Mouse (Mus musculus) liver, embryonic 16.5 days (tissue): ENCODE results near the gene Gm5460. TPM values are rescaled to one million over a fixed set of nuclear protein-coding genes. Genes with fewer than 3 reads are reported as not detected.

ENCODE experiments used
- ATAC-seq: fragments of 200-750 bp; cut with Nextera tagmentation; 2 replicates; pipeline ENCODE4 v1.8.0; 2017; ENCODE audit warnings: low read depth, mild to moderate bottlenecking, moderate number of reproducible peaks, moderate library complexity
- H3K27ac ChIP-seq: fragments of 300-500 bp; sonication (generic); 2 replicates; pipeline ENCODE4 v1.5.1; 2014; ENCODE audit warnings: mild to moderate bottlenecking, low read length
- H3K27me3 ChIP-seq: fragments of 300-500 bp; sonication (generic); 2 replicates; pipeline ENCODE4 v1.6.1; 2014; ENCODE audit warnings: low read depth, low read length, mixed read lengths; ENCODE audit not compliant: control insufficient read depth, insufficient read depth
- H3K36me3 ChIP-seq: fragments of 300-500 bp; sonication (generic); 2 replicates; pipeline ENCODE4 v1.6.1; 2014; ENCODE audit warnings: mild to moderate bottlenecking; ENCODE audit not compliant: control insufficient read depth, insufficient read depth
- H3K4me1 ChIP-seq: fragments of 300-500 bp; sonication (generic); 2 replicates; pipeline ENCODE4 v1.6.1; 2014; ENCODE audit warnings: low read depth, low read length, mixed read lengths; ENCODE audit not compliant: control insufficient read depth
- H3K4me2 ChIP-seq: fragments of 300-500 bp; sonication (generic); 2 replicates; pipeline ENCODE4 v1.6.1; 2014; ENCODE audit warnings: low read depth, low read length, mixed read lengths
- H3K4me3 ChIP-seq: fragments of 300-500 bp; sonication (generic); 2 replicates; pipeline ENCODE4 v1.5.1; 2014; ENCODE audit warnings: low read depth, mild to moderate bottlenecking, low read length
- H3K9ac ChIP-seq: fragments of 300-500 bp; sonication (generic); 2 replicates; pipeline ENCODE4 v1.6.1; 2014; ENCODE audit warnings: low read depth, low read length
- H3K9me3 ChIP-seq: fragments of 300-500 bp; sonication (generic); replicated peaks from 2 replicates; pipeline ENCODE4 v1.6.1; 2016; ENCODE audit warnings: low read length; ENCODE audit not compliant: control insufficient read depth
- WGBS: fragments of 180-500 bp; shearing (Covaris S2); extraction: QIAGEN DNeasy Blood & Tissue Kit; methylation state at CpG from one replicate; pipeline ENCODE4 v1.1.7; 2014; ENCODE audit not compliant: insufficient replicate concordance; 5-methylcytosine and 5-hydroxymethylcytosine counted together
- polyA plus RNA-seq: library from polyadenylated mRNA; unstranded; fragments of >200 nt; fragmentation: Nextera tagmentation; extraction: Ambion mirVana; gene quantifications from 2 replicates; pipeline ENCODE4 v1.2.1, GENCODE M21; 2015

The Gm5460 gene
- polyA plus RNA-seq, 1 experiment from 2014 or later = not detected

- H3K4me2 ChIP-seq = no peak overlapping the region
- H3K9me3 ChIP-seq = no peaks in the 10 kb centered on the region
- WGBS = 44% methylated on average over 6 of the region's 6 CpGs
- H3K27ac ChIP-seq = no peak overlapping the region
- H3K36me3 ChIP-seq = no peaks in the 10 kb centered on the region
- H3K4me3 ChIP-seq = no peak overlapping the region
- ATAC-seq = no peak
- H3K27me3 ChIP-seq = no peaks in the 10 kb centered on the region
- no peak overlapping the region for H3K9ac ChIP-seq
- H3K4me1 ChIP-seq = no peaks in the 10 kb centered on the region
Observed at GRCm38 (mm10) chr14:33997427-33997826, 19.1 kb upstream of the Gm5460 start.

GRCm38 (mm10) chr14:34000076-34000475 lies 16.5 kb upstream of the Gm5460 start:
- Histone ChIP-seq H3K4me2 (no peak overlapping the region), H3K27me3 (no peaks in the 10 kb centered on the region), H3K36me3 (no peaks in the 10 kb centered on the region), H3K4me1 (no peaks in the 10 kb centered on the region), H3K9ac (no peak overlapping the region), H3K9me3 (no peaks in the 10 kb centered on the region), H3K4me3 (no peak overlapping the region), H3K27ac (no peak overlapping the region)
- no peak for ATAC-seq

GRCm38 (mm10) chr14:34001445-34001844 lies 15.1 kb upstream of the Gm5460 start:
- Histone ChIP-seq H3K27ac (no peak overlapping the region), H3K4me1 (no peaks in the 10 kb centered on the region), H3K4me3 (no peak overlapping the region), H3K9me3 (no peaks in the 10 kb centered on the region), H3K4me2 (no peak overlapping the region), H3K9ac (no peak overlapping the region), H3K36me3 (no peaks in the 10 kb centered on the region), H3K27me3 (no peaks in the 10 kb centered on the region)
- ATAC-seq = no peak

- no peaks in the 10 kb centered on the region for H3K9me3 ChIP-seq
- no peaks in the 10 kb centered on the region for H3K4me1 ChIP-seq
- no peak overlapping the region for H3K4me3 ChIP-seq
- 57% methylated on average over 5 of the region's 5 CpGs for WGBS
- H3K4me2 ChIP-seq = no peak overlapping the region
- H3K36me3 ChIP-seq = no peaks in the 10 kb centered on the region
- H3K27me3 ChIP-seq = no peaks in the 10 kb centered on the region
- ATAC-seq = no peak
- H3K27ac ChIP-seq = no peak overlapping the region
- no peak overlapping the region for H3K9ac ChIP-seq
Observed at GRCm38 (mm10) chr14:34002358-34002757, 14.2 kb upstream of the Gm5460 start.

GRCm38 (mm10) chr14:34015063-34015462 lies 1.5 kb upstream of the Gm5460 start, which contains the start of gene Gm30083:
Gene Gm30083 (minus strand): TSS chr14:34015182.
- Histone ChIP-seq H3K4me2 (no peak within 1 kb of the TSS), H3K27ac (no peak within 1 kb of the TSS), H3K4me3 (no peak within 1 kb of the TSS), H3K9me3 (no peaks in the 10 kb centered on the region), H3K9ac (no peak within 1 kb of the TSS), H3K36me3 (no peaks in the 10 kb centered on the region), H3K27me3 (no peaks in the 10 kb centered on the region), H3K4me1 (no peaks in the 10 kb centered on the region)
- 40% methylated on average over 3 of the region's 3 CpGs for WGBS
- ATAC-seq = no peak

- Histone ChIP-seq H3K9ac (no peak overlapping the region), H3K36me3 (no peaks in the 10 kb centered on the region), H3K27me3 (no peaks in the 10 kb centered on the region), H3K9me3 (no peaks in the 10 kb centered on the region), H3K4me3 (no peak overlapping the region), H3K4me1 (no peaks in the 10 kb centered on the region), H3K27ac (no peak overlapping the region), H3K4me2 (no peak overlapping the region)
- no peak for ATAC-seq
- 54% methylated on average over 2 of the region's 2 CpGs for WGBS
Observed at GRCm38 (mm10) chr14:34016938-34017337, 380 bp downstream of the Gm5460 start.

- Histone ChIP-seq H3K4me3 (no peak overlapping the region), H3K9me3 (no peaks in the 10 kb centered on the region), H3K27me3 (no peaks in the 10 kb centered on the region), H3K4me1 (no peaks in the 10 kb centered on the region), H3K27ac (no peak overlapping the region), H3K4me2 (no peak overlapping the region), H3K36me3 (no peaks in the 10 kb centered on the region), H3K9ac (no peak overlapping the region)
- ATAC-seq = no peak
- WGBS = 35% methylated on average over 2 of the region's 2 CpGs
Observed at GRCm38 (mm10) chr14:34026710-34027109, 10.2 kb downstream of the Gm5460 start.

- no peak overlapping the region for H3K4me2 ChIP-seq
- no peaks in the 10 kb centered on the region for H3K9me3 ChIP-seq
- no peak overlapping the region for H3K27ac ChIP-seq
- ATAC-seq = no peak
- H3K4me1 ChIP-seq = no peaks in the 10 kb centered on the region
- no peak overlapping the region for H3K9ac ChIP-seq
- H3K4me3 ChIP-seq = no peak overlapping the region
- 70% methylated on average over 8 of the region's 8 CpGs for WGBS
- H3K36me3 ChIP-seq = no peaks in the 10 kb centered on the region
- H3K27me3 ChIP-seq = no peaks in the 10 kb centered on the region
Observed at GRCm38 (mm10) chr14:34033841-34034610, 17.5 kb downstream of the Gm5460 start.

GRCm38 (mm10) chr14:34041241-34041640 lies 24.7 kb downstream of the Gm5460 start:
- no peak overlapping the region for H3K9ac ChIP-seq
- H3K4me1 ChIP-seq = no peaks in the 10 kb centered on the region
- no peak overlapping the region for H3K27ac ChIP-seq
- no peak for ATAC-seq
- no peaks in the 10 kb centered on the region for H3K27me3 ChIP-seq
- H3K4me3 ChIP-seq = no peak overlapping the region
- H3K9me3 ChIP-seq = no peaks in the 10 kb centered on the region
- 42% methylated on average over 4 of the region's 4 CpGs for WGBS
- no peak overlapping the region for H3K4me2 ChIP-seq
- no peaks in the 10 kb centered on the region for H3K36me3 ChIP-seq
